Mouse (Mus musculus) layer of hippocampus, postnatal 25 days (tissue): ENCODE data around the gene Gm45799. TPM values are rescaled to one million over a fixed set of nuclear protein-coding genes. Genes with fewer than 3 reads are reported as not detected.

Experiments used
- DNase-seq, 2 experiments: peaks; one replicate each; pipeline ENCODE4 v3.0.0; 2022; ENCODE audit warnings: mixed read lengths in 2 of 2, low spot score in 1 of 2; ENCODE audit errors: extremely low spot score in 1 of 2
- total RNA-seq, 2 experiments: library from RNA; stranded (reverse); gene quantifications; 2 replicates each; pipeline ENCODE4 v1.2.3; 2021

The Gm45799 gene
- total RNA-seq, 2 experiments from 2014 or later: 8.8 to 9.6 TPM

- no peak for DNase-seq
Measured at GRCm38 (mm10) chr7:105640894-105641255, 523 bp downstream of the Gm45799 start.

GRCm38 (mm10) chr7:105641936-105642335 lies 1.6 kb downstream of the Gm45799 start:
- DNase-seq: no peak

GRCm38 (mm10) chr7:105650639-105651435 lies 10.5 kb downstream of the Gm45799 start, which contains the start of gene Dnhd1:
Gene Dnhd1 (plus strand): TSS chr7:105650827.
- DNase-seq: peak; percentile 25 to 48

- no peak for DNase-seq
Measured at GRCm38 (mm10) chr7:105685541-105686197, 45.3 kb downstream of the Gm45799 start.

- DNase-seq: no peak
Measured at GRCm38 (mm10) chr7:105690875-105691274, 50.5 kb downstream of the Gm45799 start.

GRCm38 (mm10) chr7:105703184-105703583 lies 62.8 kb downstream of the Gm45799 start:
- no peak for DNase-seq

- no peak for DNase-seq
Measured at GRCm38 (mm10) chr7:105703816-105704215, 63.5 kb downstream of the Gm45799 start.

- no peak for DNase-seq
Measured at GRCm38 (mm10) chr7:105708733-105709132, 68.4 kb downstream of the Gm45799 start.

GRCm38 (mm10) chr7:105715366-105715765 lies 75.0 kb downstream of the Gm45799 start:
- DNase-seq: no peak

GRCm38 (mm10) chr7:105721916-105722315 lies 81.6 kb downstream of the Gm45799 start:
- no peak for DNase-seq

GRCm38 (mm10) chr7:105726144-105726979 lies 86.0 kb downstream of the Gm45799 start:
- no peak for DNase-seq

- no peak for DNase-seq
Measured at GRCm38 (mm10) chr7:105726980-105727325, 86.6 kb downstream of the Gm45799 start.

GRCm38 (mm10) chr7:105728701-105729428 lies 88.5 kb downstream of the Gm45799 start:
- no peak for DNase-seq

GRCm38 (mm10) chr7:105733836-105734235 lies 93.5 kb downstream of the Gm45799 start:
- peak in 1 of 2 experiments; percentile 1 for DNase-seq

Other genes with a start within 250 kb of the Gm45799 start
- gene Fam160a2, start 240.5 kb upstream of the Gm45799 start, total RNA-seq: 10 to 100 TPM; 52.9 to 66.4 TPM
- gene Cnga4, start 236.0 kb upstream of the Gm45799 start, total RNA-seq: under 1 TPM; 0.52 to 0.66 TPM
- 1 to 10 TPM; 6.3 to 9.6 TPM for gene Cckbr, start 214.8 kb upstream of the Gm45799 start, total RNA-seq
- 10 to 100 TPM; 14.2 to 14.9 TPM for gene Cavin3, start 158.3 kb upstream of the Gm45799 start, total RNA-seq
- 10 to 100 TPM; 89.3 to 93.6 TPM for gene Smpd1, start 86.2 kb upstream of the Gm45799 start, total RNA-seq
- gene Apbb1, start 58.9 kb upstream of the Gm45799 start, total RNA-seq: 100 to 1,000 TPM; 371 to 404 TPM
- not detected for gene Hpx, start 40.4 kb upstream of the Gm45799 start, total RNA-seq
- gene Trim3, start 7.0 kb upstream of the Gm45799 start, total RNA-seq: 100 to 1,000 TPM; 124 to 145 TPM
- gene Timm10b, start 496 bp upstream of the Gm45799 start, total RNA-seq: 10 to 100 TPM; 71.3 to 86.2 TPM
- 100 to 1,000 TPM in 1 of 2 experiments, 10 to 100 TPM in 1; 94.0 to 102 TPM for gene Arfip2, start 136 bp upstream of the Gm45799 start, total RNA-seq
- 1 to 10 TPM; 4.6 to 5.4 TPM for gene Dnhd1, start 10.3 kb downstream of the Gm45799 start, total RNA-seq
- gene Ilk, start 96.0 kb downstream of the Gm45799 start, total RNA-seq: 10 to 100 TPM; 79.7 to 88.1 TPM
- gene Rrp8, start 96.8 kb downstream of the Gm45799 start, total RNA-seq: 10 to 100 TPM in 1 of 2 experiments, 1 to 10 TPM in 1; 9.2 to 10.7 TPM
- gene Taf10, start 103.8 kb downstream of the Gm45799 start, total RNA-seq: 100 to 1,000 TPM; 122 to 128 TPM
- gene Tpp1, start 111.7 kb downstream of the Gm45799 start, total RNA-seq: 10 to 100 TPM; 61.4 to 61.8 TPM
- 10 to 100 TPM; 15.9 to 18.3 TPM for gene Dchs1, start 147.1 kb downstream of the Gm45799 start, total RNA-seq
- gene Mrpl17, start 170.5 kb downstream of the Gm45799 start, total RNA-seq: 100 to 1,000 TPM in 1 of 2 experiments, 10 to 100 TPM in 1; 95.6 to 113 TPM